Mouse (Mus musculus) megakaryocyte, embryonic 14.5 days (primary cell): ENCODE results near the gene Swsap1.

Experiments
- FLI1 ChIP-seq: IDR thresholded peaks from 2 replicates; pipeline ENCODE4 v1.6.1; 2012; ENCODE audit warnings: low read length, inconsistent platforms, mixed read lengths
- GATA1 ChIP-seq: IDR thresholded peaks from 3 replicates; pipeline ENCODE4 v1.6.1; 2012; ENCODE audit warnings: mixed read lengths, low read length, inconsistent platforms, borderline replicate concordance

GRCm38 (mm10) chr9:21978398-21979128 is 23.0 kb downstream of the Swsap1 start:
- TF ChIP-seq GATA1: no peak
- TF ChIP-seq FLI1: no peak
